Mouse (Mus musculus) mouse trophoblast stem cell (cell line): ENCODE results near the gene Lrrc8a.

Experiments used
- in situ Hi-C, 2 experiments: fragments of 300-500 bp; cut with MseI, MboI; formaldehyde crosslinking; loops; 2 replicates in 1 of 2; 3 replicates in 1 of 2; pipeline ENCODE4 v1.15.1; 2025

Gene Lrrc8a

GRCm38 (mm10) chr2:30237199-30237880 is at the start of gene Lrrc8a:
Gene Lrrc8a (plus strand): TSS chr2:30237715.
- in situ Hi-C loops, result no loop called here

- in situ Hi-C loops, result no loop called here
Observed at GRCm38 (mm10) chr2:30191790-30192580, 45.5 kb upstream of the Lrrc8a start.

- in situ Hi-C loops, result no loop called here
Observed at GRCm38 (mm10) chr2:30194656-30195055, 42.9 kb upstream of the Lrrc8a start.

- in situ Hi-C loops, result no loop called here
Observed at GRCm38 (mm10) chr2:30198021-30198420, 39.5 kb upstream of the Lrrc8a start.

GRCm38 (mm10) chr2:30199984-30200383 is 37.5 kb upstream of the Lrrc8a start:
- in situ Hi-C loops, result no loop called here

- in situ Hi-C loops, result no loop called here
Observed at GRCm38 (mm10) chr2:30200388-30200925, 37.1 kb upstream of the Lrrc8a start.

- in situ Hi-C loops, result no loop called here
Observed at GRCm38 (mm10) chr2:30203439-30203838, 34.1 kb upstream of the Lrrc8a start.

GRCm38 (mm10) chr2:30205255-30205628 is 32.3 kb upstream of the Lrrc8a start:
- in situ Hi-C loops, result no loop called here

- in situ Hi-C loops, result no loop called here
Observed at GRCm38 (mm10) chr2:30205629-30206357, 31.7 kb upstream of the Lrrc8a start, which contains the start of gene Kyat1. Gene Kyat1 (minus strand): TSS chr2:30205847.

GRCm38 (mm10) chr2:30207401-30207800 is 30.1 kb upstream of the Lrrc8a start:
- in situ Hi-C loops, result no loop called here

- in situ Hi-C loops, result no loop called here
Observed at GRCm38 (mm10) chr2:30207886-30208285, 29.6 kb upstream of the Lrrc8a start.

- in situ Hi-C loops, result no loop called here
Observed at GRCm38 (mm10) chr2:30211408-30212168, 25.9 kb upstream of the Lrrc8a start.

- in situ Hi-C loops, result no loop called here
Observed at GRCm38 (mm10) chr2:30212169-30212545, 25.4 kb upstream of the Lrrc8a start.

GRCm38 (mm10) chr2:30212951-30213350 is 24.6 kb upstream of the Lrrc8a start:
- in situ Hi-C loops, result no loop called here

GRCm38 (mm10) chr2:30214745-30215144 is 22.8 kb upstream of the Lrrc8a start:
- in situ Hi-C loops, result no loop called here

GRCm38 (mm10) chr2:30215493-30215892 is 22.0 kb upstream of the Lrrc8a start:
- in situ Hi-C loops, result no loop called here

GRCm38 (mm10) chr2:30216293-30216692 is 21.2 kb upstream of the Lrrc8a start:
- in situ Hi-C loops, result no loop called here

- in situ Hi-C loops, result no loop called here
Observed at GRCm38 (mm10) chr2:30235593-30235992, 1.9 kb upstream of the Lrrc8a start.

- in situ Hi-C loops, result no loop called here
Observed at GRCm38 (mm10) chr2:30236426-30237198, 903 bp upstream of the Lrrc8a start.

- in situ Hi-C loops, result no loop called here
Observed at GRCm38 (mm10) chr2:30237881-30238280, 366 bp downstream of the Lrrc8a start.
